9 mouse cellular contexts compared by ENCODE assay signal in genomic region chr12:86646831-86647230, GRCm38 (mm10). TPM values are rescaled to one million over a fixed set of nuclear protein-coding genes. Genes with fewer than 3 reads are reported as not detected.
A peak's percentile ranks its signal among the peaks of the same experiment; 100 is the strongest.
DNase-seq lines count a peak whose midpoint lies in the region; ATAC-seq lines count a peak whose summit lies in the region.
"Had no signal": no experiment of that assay in that cellular context is flagged by ENCODE, and none has a peak within 500 bp of the region (broad histone marks: within the 10 kb centered on the region; RNA-seq: fewer than 3 reads in every experiment).

No protein-coding gene starts in this region.

- no peak overlapping the region for H3K4me3 ChIP-seq in forebrain, embryonic 13.5 days
- H3K4me3 ChIP-seq in hindbrain, embryonic 14.5 days (replicated peaks; ENCODE audit: low read length) = no peak overlapping the region

- 32% methylated on average over 9 of the region's 9 CpGs for WGBS in forebrain, embryonic 13.5 days
- 54% methylated on average over 9 of the region's 9 CpGs for WGBS in hindbrain, embryonic 14.5 days

- peak overlapping the region; percentile 65 for H3K27ac ChIP-seq in forebrain, embryonic 13.5 days
- H3K27ac ChIP-seq in hindbrain, embryonic 14.5 days = peak overlapping the region; percentile 30; the same call in 1 of the 2 replicates

- peaks cover 40% of the 10 kb centered on the region for H3K4me1 ChIP-seq in forebrain, embryonic 13.5 days
- peaks cover 29% of the 10 kb centered on the region for H3K4me1 ChIP-seq in hindbrain, embryonic 14.5 days (replicated peaks; ENCODE audit: control insufficient read depth, insufficient read depth, low read length)

- H3K9me3 ChIP-seq in forebrain, embryonic 13.5 days (replicated peaks) = 0 out of 2 replicates have a peak, but pooled peaks cover 3% of the 10 kb centered on the region
- H3K9me3 ChIP-seq in hindbrain, embryonic 14.5 days (ENCODE audit: control insufficient read depth, low read length) = no peaks in the 10 kb centered on the region

- no peak overlapping the region for H3K9ac ChIP-seq in forebrain, embryonic 13.5 days
- H3K9ac ChIP-seq in hindbrain, embryonic 14.5 days = no peak overlapping the region

- peak overlapping the region; percentile 36 for H3K4me2 ChIP-seq in forebrain, embryonic 13.5 days
- no peak overlapping the region for H3K4me2 ChIP-seq in hindbrain, embryonic 14.5 days (replicated peaks)

- ATAC-seq in forebrain, embryonic 13.5 days = peak; percentile 50
- no peak for ATAC-seq in hindbrain, embryonic 14.5 days (ENCODE audit: low FRiP score)

- H3K27me3 ChIP-seq in forebrain, embryonic 13.5 days = no peaks in the 10 kb centered on the region
- no peaks in the 10 kb centered on the region for H3K27me3 ChIP-seq in hindbrain, embryonic 14.5 days (ENCODE audit: control insufficient read depth, insufficient read depth, low read length)

- no peaks in the 10 kb centered on the region for H3K36me3 ChIP-seq in forebrain, embryonic 13.5 days (ENCODE audit: poor library complexity, severe bottlenecking)
- H3K36me3 ChIP-seq in hindbrain, embryonic 14.5 days (replicated peaks; ENCODE audit: control insufficient read depth, insufficient read depth) = no peaks in the 10 kb centered on the region

- peak; percentile 34 for DNase-seq in layer of hippocampus, adult 9-11 months
- no peak for DNase-seq in layer of hippocampus, adult 9-10 months (ENCODE audit: low spot score)
- DNase-seq in brain, embryonic 18.5 days (ENCODE audit: low read depth, low spot score) = peak; percentile 37
- no peak for DNase-seq in hindbrain, embryonic 14.5 days (ENCODE audit: low spot score)
- DNase-seq in adrenal gland, postnatal 10 days = no peak
- no peak for DNase-seq in urinary bladder, postnatal 25 days (ENCODE audit: low spot score)
- no peak for DNase-seq in layer of hippocampus, adult 11-12 months (ENCODE audit: low spot score)
- DNase-seq: adrenal gland, adult 8-10 months had no signal

RNA-seq across cellular contexts. Expression of gene Vash1, which starts 31.7 kb away (rescaled TPM):
- polyA plus RNA-seq in forebrain, embryonic 13.5 days (2015; fragmentation: Nextera tagmentation; extraction: Ambion mirVana) = 33.6 and 38.2 TPM in 2 replicates
- 27.5 and 31.2 TPM in 2 replicates for polyA plus RNA-seq in hindbrain, embryonic 14.5 days (2014; fragmentation: Nextera tagmentation; extraction: Ambion mirVana)
- 10 to 100 TPM; 14.7 to 20.6 TPM for total RNA-seq in adrenal gland, postnatal 10 days (2021)

Comparison
In these comparisons a context has a peak if more than half of its experiments do, and no peak if none do; other contexts are left out.
1. DNase-seq: peak in layer of hippocampus, adult 9-11 months (single experiment) and brain, embryonic 18.5 days (single experiment); none in layer of hippocampus, adult 9-10 months (single experiment), hindbrain, embryonic 14.5 days (single experiment), adrenal gland, postnatal 10 days (single experiment), urinary bladder, postnatal 25 days (single experiment) and layer of hippocampus, adult 11-12 months (single experiment).